Mouse (Mus musculus) liver, postnatal 0 days (tissue): ENCODE data around the gene Anapc7.

ENCODE experiments used
- CTCF ChIP-seq: sonication (generic); IDR thresholded peaks from 2 replicates; pipeline ENCODE4 v1.5.1; 2016; ENCODE audit warnings: antibody characterized with exemption, low read depth
- EP300 ChIP-seq: IDR thresholded peaks from 2 replicates; pipeline ENCODE4 v1.6.1; 2016; ENCODE audit warnings: antibody characterized with exemption, low read depth, mild to moderate bottlenecking

GRCm38 (mm10) chr5:122448869-122449268 is 27.4 kb downstream of the Anapc7 start:
- TF ChIP-seq CTCF (no peak), EP300 (no peak)
